Mouse (Mus musculus) forebrain, embryonic 10.5 days (tissue): Measurements from ENCODE around the gene Rad9a. TPM values are rescaled to one million over a fixed set of nuclear protein-coding genes. Genes with fewer than 3 reads are reported as not detected.
"Not testable (repeated sequence)": the region's sequence is repeated elsewhere in the genome, so short reads cannot be mapped to it uniquely, and the experiment has no call there.

Experiments
- DNase-seq: peaks from one replicate; pipeline ENCODE4 v3.0.0-alpha.2; 2017; ENCODE audit warnings: low spot score; ENCODE audit errors: extremely low spot score
- H3K27ac ChIP-seq: fragments of 300-500 bp; sonication (generic); 2 replicates; pipeline ENCODE4 v1.5.1; 2016; ENCODE audit warnings: mild to moderate bottlenecking
- H3K27me3 ChIP-seq: fragments of 300-500 bp; sonication (generic); 2 replicates; pipeline ENCODE4 v1.6.1; 2016; ENCODE audit warnings: mild to moderate bottlenecking; ENCODE audit not compliant: poor library complexity, severe bottlenecking
- H3K36me3 ChIP-seq: fragments of 300-500 bp; sonication (generic); replicated peaks from 2 replicates; pipeline ENCODE4 v1.6.1; 2016; ENCODE audit warnings: mild to moderate bottlenecking, moderate library complexity
- H3K4me1 ChIP-seq: fragments of 300-500 bp; sonication (generic); 2 replicates; pipeline ENCODE4 v1.6.1; 2016
- H3K4me3 ChIP-seq: fragments of 300-500 bp; sonication (generic); 2 replicates; pipeline ENCODE4 v1.5.1; 2016; ENCODE audit warnings: mild to moderate bottlenecking, moderate library complexity
- H3K9me3 ChIP-seq: fragments of 300-500 bp; sonication (generic); 2 replicates; pipeline ENCODE4 v1.6.1; 2016; ENCODE audit warnings: mild to moderate bottlenecking, moderate library complexity
- WGBS: fragments of 180-500 bp; shearing (Covaris S2); methylation state at CpG from one replicate; pipeline ENCODE4 v1.1.7; 2016; 5-methylcytosine and 5-hydroxymethylcytosine counted together
- polyA plus RNA-seq: library from polyadenylated mRNA; unstranded; fragments of >200 nt; fragmentation: Nextera tagmentation; extraction: Ambion mirVana; gene quantifications from 2 replicates; pipeline ENCODE4 v1.2.1, GENCODE M21; 2016

Gene Rad9a
- 57.4 and 67.1 TPM in 2 replicates for polyA plus RNA-seq

GRCm38 (mm10) chr19:4201291-4201909, at the start of gene Rad9a:
Gene Rad9a (minus strand): TSS chr19:4201662.
- H3K36me3 ChIP-seq = peaks cover 42% of the 10 kb centered on the region

DNA sequence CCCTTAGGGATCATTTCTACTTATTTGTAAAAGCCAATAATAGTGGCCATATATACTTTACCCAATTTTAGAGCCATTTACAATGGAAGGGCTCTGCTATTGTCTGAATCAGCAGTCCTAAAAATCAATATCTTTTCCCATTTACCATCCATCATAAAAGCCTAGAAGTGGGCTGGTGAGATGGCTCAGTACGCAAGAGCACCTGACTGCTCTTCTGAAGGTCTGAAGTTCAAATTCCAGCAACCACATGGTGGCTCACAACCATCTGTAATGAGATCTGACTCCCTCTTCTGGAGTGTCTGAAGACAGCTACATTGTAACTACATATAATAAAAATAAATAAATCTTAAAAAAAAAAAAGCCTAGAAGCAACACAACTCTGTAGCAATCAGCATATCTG, 47.2 kb upstream of the Rad9a start:
- not testable (repeated sequence) for H3K27ac ChIP-seq, H3K27me3 ChIP-seq, DNase-seq, H3K36me3 ChIP-seq, H3K4me3 ChIP-seq, H3K9me3 ChIP-seq, H3K4me1 ChIP-seq
- WGBS = 89% methylated on average over 1 of the region's 1 CpGs

More at GRCm38 (mm10) chr19:4201291-4201909, at the start of gene Rad9a:
- peak within 1 kb of the TSS; percentile 93 for H3K27ac ChIP-seq
- H3K9me3 ChIP-seq = no peaks in the 10 kb centered on the region
- peaks cover 43% of the 10 kb centered on the region for H3K4me1 ChIP-seq
- peaks cover 31% of the 10 kb centered on the region for H3K27me3 ChIP-seq
- WGBS = under 1% methylated on average over 34 of the region's 34 CpGs
- H3K4me3 ChIP-seq = peak within 1 kb of the TSS; percentile 85
- peak; percentile 98 for DNase-seq

- no peak overlapping the region for H3K27ac ChIP-seq
- 61% methylated on average over 1 of the region's 1 CpGs for WGBS
- no peaks in the 10 kb centered on the region for H3K36me3 ChIP-seq
- H3K9me3 ChIP-seq = no peaks in the 10 kb centered on the region
- H3K4me1 ChIP-seq = no peaks in the 10 kb centered on the region
- no peaks in the 10 kb centered on the region for H3K27me3 ChIP-seq
- no peak for DNase-seq
- no peak overlapping the region for H3K4me3 ChIP-seq
These were observed 45.5 kb upstream of the Rad9a start for GRCm38 (mm10) chr19:4247010-4247409.

- no peak for DNase-seq
- Histone ChIP-seq H3K4me3 (no peak overlapping the region), H3K27me3 (no peaks in the 10 kb centered on the region), H3K4me1 (peaks cover 4% of the 10 kb centered on the region; the same call in 1 of the 2 replicates), H3K36me3 (no peaks in the 10 kb centered on the region), H3K27ac (no peak overlapping the region), H3K9me3 (no peaks in the 10 kb centered on the region)
- WGBS = 89% methylated on average over 6 of the region's 6 CpGs
These were observed 43.3 kb upstream of the Rad9a start for GRCm38 (mm10) chr19:4244775-4245174.

GRCm38 (mm10) chr19:4242416-4242815, 41.0 kb upstream of the Rad9a start:
- H3K9me3 ChIP-seq = no peaks in the 10 kb centered on the region
- no peaks in the 10 kb centered on the region for H3K27me3 ChIP-seq
- 66% methylated on average over 3 of the region's 3 CpGs for WGBS
- peaks cover 4% of the 10 kb centered on the region; the same call in 1 of the 2 replicates for H3K4me1 ChIP-seq
- no peaks in the 10 kb centered on the region for H3K36me3 ChIP-seq
- H3K4me3 ChIP-seq = no peak overlapping the region
- H3K27ac ChIP-seq = no peak overlapping the region
- DNase-seq = no peak

DNA sequence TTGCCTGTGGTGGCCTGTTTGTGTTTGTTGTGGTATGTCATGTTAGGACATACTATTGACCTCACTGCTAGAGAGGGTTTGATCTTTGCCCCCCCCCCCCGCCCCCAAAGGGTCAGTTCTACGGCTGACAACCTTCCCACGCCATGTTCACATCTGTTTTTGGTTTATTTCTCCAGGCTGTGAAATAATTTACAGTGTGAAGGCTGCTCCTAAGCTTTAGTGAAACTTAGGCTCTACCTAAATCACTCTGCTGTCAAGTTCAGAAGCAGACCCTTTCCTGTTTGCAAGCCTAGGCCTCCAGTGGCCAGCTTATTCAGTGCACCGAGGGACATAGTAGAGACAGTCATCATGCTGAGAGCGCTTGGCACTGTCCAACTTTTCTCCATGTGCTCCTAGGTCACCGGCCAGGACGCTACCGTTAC, 38.8 kb upstream of the Rad9a start:
- Histone ChIP-seq H3K36me3 (no peaks in the 10 kb centered on the region), H3K27me3 (no peaks in the 10 kb centered on the region), H3K9me3 (no peaks in the 10 kb centered on the region), H3K27ac (no peak overlapping the region), H3K4me1 (peaks cover 9% of the 10 kb centered on the region; the same call in 1 of the 2 replicates), H3K4me3 (no peak overlapping the region)
- 75% methylated on average over 8 of the region's 8 CpGs for WGBS
- no peak for DNase-seq

- no peak overlapping the region for H3K27ac ChIP-seq
- 81% methylated on average over 4 of the region's 4 CpGs for WGBS
- H3K4me3 ChIP-seq = no peak overlapping the region
- no peaks in the 10 kb centered on the region for H3K36me3 ChIP-seq
- H3K9me3 ChIP-seq = no peaks in the 10 kb centered on the region
- peaks cover 15% of the 10 kb centered on the region for H3K27me3 ChIP-seq
- DNase-seq = no peak
- H3K4me1 ChIP-seq = peaks cover 19% of the 10 kb centered on the region
These were observed 33.1 kb upstream of the Rad9a start for GRCm38 (mm10) chr19:4234548-4234947.

DNA sequence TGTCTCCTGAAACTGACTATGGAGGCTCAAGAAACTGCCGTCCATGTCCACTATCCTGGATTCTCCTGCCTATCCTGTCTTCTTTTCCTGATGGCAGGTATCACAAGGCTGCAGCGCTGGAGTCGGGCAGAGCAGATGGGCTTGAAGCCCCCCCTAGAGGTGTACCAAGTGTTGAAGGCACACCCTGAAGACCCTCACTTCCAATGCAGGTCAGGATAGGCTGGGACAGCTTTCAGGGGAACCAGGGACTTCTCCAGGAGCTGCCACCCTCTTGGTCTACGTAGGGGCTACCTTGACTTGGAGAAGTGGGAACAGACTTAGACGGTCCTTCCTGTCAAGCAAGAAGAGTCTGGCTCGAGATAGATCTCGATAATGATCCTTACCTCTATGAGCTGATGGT, 31.2 kb upstream of the Rad9a start:
- H3K9me3 ChIP-seq = no peaks in the 10 kb centered on the region
- DNase-seq = no peak
- H3K27me3 ChIP-seq = peaks cover 32% of the 10 kb centered on the region
- 82% methylated on average over 7 of the region's 7 CpGs for WGBS
- no peaks in the 10 kb centered on the region for H3K36me3 ChIP-seq
- peaks cover 25% of the 10 kb centered on the region for H3K4me1 ChIP-seq
- H3K27ac ChIP-seq = no peak overlapping the region
- H3K4me3 ChIP-seq = peak overlapping the region; percentile 71

GRCm38 (mm10) chr19:4232186-4232572, 30.7 kb upstream of the Rad9a start:
- no peaks in the 10 kb centered on the region for H3K36me3 ChIP-seq
- 79% methylated on average over 2 of the region's 2 CpGs for WGBS
- peak overlapping the region; percentile 71 for H3K4me3 ChIP-seq
- no peaks in the 10 kb centered on the region for H3K9me3 ChIP-seq
- H3K27ac ChIP-seq = peak overlapping the region; percentile 85
- peaks cover 25% of the 10 kb centered on the region for H3K4me1 ChIP-seq
- DNase-seq = no peak
- H3K27me3 ChIP-seq = peaks cover 32% of the 10 kb centered on the region

- Histone ChIP-seq H3K27me3 (peaks cover 32% of the 10 kb centered on the region), H3K9me3 (no peaks in the 10 kb centered on the region), H3K36me3 (no peaks in the 10 kb centered on the region), H3K4me3 (peak within 1 kb of the TSS; percentile 71), H3K27ac (peak within 1 kb of the TSS; percentile 85), H3K4me1 (peaks cover 25% of the 10 kb centered on the region)
- peak; percentile 90 for DNase-seq
- WGBS = 13% methylated on average over 26 of the region's 26 CpGs
These were observed 30.1 kb upstream of the Rad9a start, which contains the start of gene Pold4 for GRCm38 (mm10) chr19:4231253-4232185. Gene Pold4 (plus strand): TSS chr19:4231899.

GRCm38 (mm10) chr19:4230415-4230814, 29.0 kb upstream of the Rad9a start:
- H3K9me3 ChIP-seq = no peaks in the 10 kb centered on the region
- 73% methylated on average over 8 of the region's 8 CpGs for WGBS
- H3K36me3 ChIP-seq = no peaks in the 10 kb centered on the region
- peaks cover 20% of the 10 kb centered on the region for H3K4me1 ChIP-seq
- DNase-seq = no peak
- H3K27me3 ChIP-seq = peaks cover 32% of the 10 kb centered on the region
- no peak overlapping the region for H3K27ac ChIP-seq
- H3K4me3 ChIP-seq = no peak overlapping the region

DNA sequence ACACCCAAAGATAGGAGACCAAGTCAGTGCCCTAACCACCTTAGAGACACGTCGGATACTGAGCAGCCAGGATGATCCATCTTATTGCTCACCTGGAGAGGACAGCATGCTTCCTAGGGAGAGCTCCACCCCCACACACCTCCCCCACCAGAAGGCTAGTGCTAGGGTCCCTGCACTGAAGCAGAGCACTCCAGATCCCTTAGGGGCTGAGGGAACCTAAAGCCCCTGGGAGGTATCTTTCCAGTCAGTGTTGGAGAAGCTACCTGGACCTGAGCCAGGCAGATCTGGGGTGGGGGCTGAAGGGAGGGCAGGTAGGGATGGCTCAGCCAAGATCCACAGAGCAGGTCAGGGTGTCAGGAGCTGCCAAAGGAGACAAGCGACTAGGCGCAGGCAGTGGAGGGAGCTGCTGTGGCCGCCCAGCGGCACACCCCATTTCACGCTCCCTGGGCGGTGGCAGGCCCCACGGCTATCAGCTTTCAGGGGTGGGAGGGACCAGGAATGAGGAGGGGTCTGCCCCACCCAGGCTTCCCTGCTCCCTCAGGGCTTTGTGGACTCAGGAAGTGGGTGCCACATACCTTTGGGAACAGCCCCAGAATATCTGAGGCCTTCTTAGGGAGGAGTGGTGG, 28.1 kb upstream of the Rad9a start:
- 38% methylated on average over 9 of the region's 9 CpGs for WGBS
- DNase-seq = no peak
- peaks cover 29% of the 10 kb centered on the region for H3K27me3 ChIP-seq
- no peaks in the 10 kb centered on the region for H3K9me3 ChIP-seq
- no peak overlapping the region for H3K4me3 ChIP-seq
- H3K27ac ChIP-seq = peak overlapping the region; percentile 20; the same call in 1 of the 2 replicates
- H3K36me3 ChIP-seq = no peaks in the 10 kb centered on the region
- H3K4me1 ChIP-seq = peaks cover 20% of the 10 kb centered on the region
